Mouse (Mus musculus): ENCODE data around the gene Ackr2. TPM values are rescaled to one million over a fixed set of nuclear protein-coding genes. Genes with fewer than 3 reads are reported as not detected.
A peak's percentile ranks its signal among the peaks of the same experiment; 100 is the strongest.

Ackr2 gene
- polyA plus RNA-seq, 1 experiment = 46.8 TPM

GRCm38 (mm10) chr9:121882015-121882457, 16.1 kb upstream of the Ackr2 start:
- no peak for DNase-seq
- Histone ChIP-seq H3K4me1 (ENCODE audit: control insufficient read depth, insufficient read depth, low read length) (peaks cover 3% of the 10 kb centered on the region), H3K4me3 (replicated peaks; ENCODE audit: extremely low read depth, low read depth, low read length) (no peak overlapping the region)
- WGBS = 22% methylated on average over 7 of the region's 7 CpGs
- TF ChIP-seq CTCF (IDR thresholded peaks at IDR 0.05; ENCODE audit: insufficient read depth, low read length) (no peak), POLR2A (IDR thresholded peaks at IDR 0.05; ENCODE audit: borderline replicate concordance, extremely low read depth, low read depth, low read length) (0 out of 2 replicates have a peak, but pooled peaks have one; percentile 18)

- Histone ChIP-seq H3K4me3 (replicated peaks; ENCODE audit: extremely low read depth, low read depth, low read length) (no peak overlapping the region), H3K4me1 (ENCODE audit: control insufficient read depth, insufficient read depth, low read length) (peaks cover 13% of the 10 kb centered on the region)
- TF ChIP-seq POLR2A (IDR thresholded peaks at IDR 0.05; ENCODE audit: borderline replicate concordance, extremely low read depth, low read depth, low read length) = no peak
- no peak for TF ChIP-seq CTCF (IDR thresholded peaks at IDR 0.05; ENCODE audit: insufficient read depth, low read length)
- 38% methylated on average over 4 of the region's 4 CpGs for WGBS
- no peak for DNase-seq
Measured at GRCm38 (mm10) chr9:121889927-121890440, 8.2 kb upstream of the Ackr2 start.

- no peak overlapping the region for H3K4me3 ChIP-seq (replicated peaks; ENCODE audit: extremely low read depth, low read depth, low read length)
- peak; percentile 56 for DNase-seq
- TF ChIP-seq CTCF (IDR thresholded peaks at IDR 0.05; ENCODE audit: insufficient read depth, low read length) (no peak), POLR2A (IDR thresholded peaks at IDR 0.05; ENCODE audit: borderline replicate concordance, extremely low read depth, low read depth, low read length) (no peak; the same call in 1 of the 2 replicates)
- H3K4me1 ChIP-seq (ENCODE audit: control insufficient read depth, insufficient read depth, low read length) = peaks cover 17% of the 10 kb centered on the region
- WGBS = 8% methylated on average over 18 of the region's 18 CpGs
Measured at GRCm38 (mm10) chr9:121890441-121890941, 7.7 kb upstream of the Ackr2 start.

- H3K4me3 ChIP-seq (replicated peaks; ENCODE audit: extremely low read depth, low read depth, low read length) = no peak overlapping the region
- 77% methylated on average over 9 of the region's 9 CpGs for WGBS
- H3K4me1 ChIP-seq (ENCODE audit: control insufficient read depth, insufficient read depth, low read length) = peaks cover 17% of the 10 kb centered on the region
- DNase-seq = no peak
- no peak for TF ChIP-seq CTCF (IDR thresholded peaks at IDR 0.05; ENCODE audit: insufficient read depth, low read length)
- no peak for TF ChIP-seq POLR2A (IDR thresholded peaks at IDR 0.05; ENCODE audit: borderline replicate concordance, extremely low read depth, low read depth, low read length)
Measured at GRCm38 (mm10) chr9:121891301-121891700, 6.9 kb upstream of the Ackr2 start.

GRCm38 (mm10) chr9:121892057-121892687, 6.0 kb upstream of the Ackr2 start:
- DNase-seq = no peak
- Histone ChIP-seq H3K4me3 (replicated peaks; ENCODE audit: extremely low read depth, low read depth, low read length) (no peak overlapping the region), H3K4me1 (ENCODE audit: control insufficient read depth, insufficient read depth, low read length) (peaks cover 17% of the 10 kb centered on the region)
- TF ChIP-seq CTCF (IDR thresholded peaks at IDR 0.05; ENCODE audit: insufficient read depth, low read length) = no peak
- no peak for TF ChIP-seq POLR2A (IDR thresholded peaks at IDR 0.05; ENCODE audit: borderline replicate concordance, extremely low read depth, low read depth, low read length)
- WGBS = 89% methylated on average over 12 of the region's 12 CpGs

GRCm38 (mm10) chr9:121894447-121894846, 3.7 kb upstream of the Ackr2 start:
- H3K4me3 ChIP-seq (replicated peaks; ENCODE audit: extremely low read depth, low read depth, low read length) = no peak overlapping the region
- 58% methylated on average over 7 of the region's 7 CpGs for WGBS
- DNase-seq = no peak
- H3K4me1 ChIP-seq (ENCODE audit: control insufficient read depth, insufficient read depth, low read length) = peaks cover 20% of the 10 kb centered on the region
- TF ChIP-seq POLR2A (IDR thresholded peaks at IDR 0.05; ENCODE audit: borderline replicate concordance, extremely low read depth, low read depth, low read length) (no peak), CTCF (IDR thresholded peaks at IDR 0.05; ENCODE audit: insufficient read depth, low read length) (no peak)

- H3K4me3 ChIP-seq (replicated peaks; ENCODE audit: extremely low read depth, low read depth, low read length) = no peak overlapping the region
- TF ChIP-seq POLR2A (IDR thresholded peaks at IDR 0.05; ENCODE audit: borderline replicate concordance, extremely low read depth, low read depth, low read length) (no peak), CTCF (IDR thresholded peaks at IDR 0.05; ENCODE audit: insufficient read depth, low read length) (no peak)
- 49% methylated on average over 7 of the region's 7 CpGs for WGBS
- peaks cover 18% of the 10 kb centered on the region for H3K4me1 ChIP-seq (ENCODE audit: control insufficient read depth, insufficient read depth, low read length)
- DNase-seq = no peak
Measured at GRCm38 (mm10) chr9:121895392-121895993, 2.7 kb upstream of the Ackr2 start.

- DNase-seq = no peak
- WGBS = 57% methylated on average over 4 of the region's 4 CpGs
- no peak for TF ChIP-seq POLR2A (IDR thresholded peaks at IDR 0.05; ENCODE audit: borderline replicate concordance, extremely low read depth, low read depth, low read length)
- TF ChIP-seq CTCF (IDR thresholded peaks at IDR 0.05; ENCODE audit: insufficient read depth, low read length) = no peak
- H3K4me3 ChIP-seq (replicated peaks; ENCODE audit: extremely low read depth, low read depth, low read length) = no peak overlapping the region
- peaks cover 12% of the 10 kb centered on the region for H3K4me1 ChIP-seq (ENCODE audit: control insufficient read depth, insufficient read depth, low read length)
Measured at GRCm38 (mm10) chr9:121896820-121897219, 1.3 kb upstream of the Ackr2 start.

- DNase-seq = no peak
- WGBS = 52% methylated on average over 6 of the region's 6 CpGs
- H3K4me3 ChIP-seq (replicated peaks; ENCODE audit: extremely low read depth, low read depth, low read length) = peak overlapping the region; percentile 31
- TF ChIP-seq POLR2A (IDR thresholded peaks at IDR 0.05; ENCODE audit: borderline replicate concordance, extremely low read depth, low read depth, low read length) = no peak
- no peak for TF ChIP-seq CTCF (IDR thresholded peaks at IDR 0.05; ENCODE audit: insufficient read depth, low read length)
- peaks cover 19% of the 10 kb centered on the region for H3K4me1 ChIP-seq (ENCODE audit: control insufficient read depth, insufficient read depth, low read length)
Measured at GRCm38 (mm10) chr9:121899306-121899705, 1.2 kb downstream of the Ackr2 start.

Measured in lung, adult 2 months (tissue).